Mouse (Mus musculus) midbrain, postnatal 0 days (tissue): ENCODE data around the gene Fgfr1op. TPM values are rescaled to one million over a fixed set of nuclear protein-coding genes. Genes with fewer than 3 reads are reported as not detected.
"Not testable (repeated sequence)": the region's sequence is repeated elsewhere in the genome, so short reads cannot be mapped to it uniquely, and the experiment has no call there.

ENCODE experiments used
- ATAC-seq: fragments of 200-750 bp; cut with Nextera tagmentation; 2 replicates; pipeline ENCODE4 v1.8.0; 2017; ENCODE audit warnings: moderate number of reproducible peaks, mild to moderate bottlenecking, moderate TSS enrichment, moderate library complexity; ENCODE audit not compliant: low FRiP score
- DNase-seq: peaks from one replicate; pipeline ENCODE4 v3.0.0-alpha.2; 2015; ENCODE audit warnings: low spot score
- H3K27ac ChIP-seq: fragments of 300-500 bp; sonication (generic); 2 replicates; pipeline ENCODE4 v1.5.1; 2014; ENCODE audit warnings: low read depth, mild to moderate bottlenecking, low read length, mixed read lengths
- H3K27me3 ChIP-seq: fragments of 300-500 bp; sonication (generic); 2 replicates; pipeline ENCODE4 v1.6.1; 2014; ENCODE audit warnings: low read length, control low read depth, mixed read lengths; ENCODE audit not compliant: insufficient read depth
- H3K36me3 ChIP-seq: fragments of 300-500 bp; sonication (generic); 2 replicates; pipeline ENCODE4 v1.6.1; 2014; ENCODE audit warnings: low read length, control low read depth, mixed read lengths; ENCODE audit not compliant: insufficient read depth
- H3K4me1 ChIP-seq: fragments of 300-500 bp; sonication (generic); 2 replicates; pipeline ENCODE4 v1.6.1; 2014; ENCODE audit warnings: mild to moderate bottlenecking, control low read depth, antibody characterized with exemption, low read length, mixed read lengths; ENCODE audit not compliant: insufficient read depth
- H3K4me2 ChIP-seq: fragments of 300-500 bp; sonication (generic); 2 replicates; pipeline ENCODE4 v1.6.1; 2014; ENCODE audit warnings: low read depth, mild to moderate bottlenecking, low read length, mixed read lengths; ENCODE audit not compliant: poor library complexity, severe bottlenecking
- H3K4me3 ChIP-seq: fragments of 300-500 bp; sonication (generic); 2 replicates; pipeline ENCODE4 v1.5.1; 2014; ENCODE audit warnings: low read depth, mild to moderate bottlenecking, low read length, moderate library complexity
- H3K9ac ChIP-seq: fragments of 300-500 bp; sonication (generic); replicated peaks from 2 replicates; pipeline ENCODE4 v1.6.1; 2014; ENCODE audit warnings: mild to moderate bottlenecking, low read length, moderate library complexity, mixed read lengths; ENCODE audit not compliant: poor library complexity, severe bottlenecking
- H3K9me3 ChIP-seq: fragments of 300-500 bp; sonication (generic); 2 replicates; pipeline ENCODE4 v1.6.1; 2016; ENCODE audit warnings: low read length, control low read depth
- WGBS: fragments of 180-500 bp; shearing (Covaris S2); extraction: QIAGEN DNeasy Blood & Tissue Kit; methylation state at CpG from one replicate; pipeline ENCODE4 v1.1.7; 2014; 5-methylcytosine and 5-hydroxymethylcytosine counted together
- polyA plus RNA-seq: library from polyadenylated mRNA; unstranded; fragments of >200 nt; fragmentation: Nextera tagmentation; extraction: Ambion mirVana; gene quantifications from 2 replicates; pipeline ENCODE4 v1.2.1, GENCODE M21; 2015
- total RNA-seq: library from RNA; depleted of rRNA; stranded (reverse); fragments of >200 nt; gene quantifications from 2 replicates; pipeline ENCODE4 v1.2.3, GENCODE M21; 2014

Gene Fgfr1op
- total and polyA plus RNA-seq, 2 experiments from 2014 or later = 13.2 to 16.6 TPM

DNA sequence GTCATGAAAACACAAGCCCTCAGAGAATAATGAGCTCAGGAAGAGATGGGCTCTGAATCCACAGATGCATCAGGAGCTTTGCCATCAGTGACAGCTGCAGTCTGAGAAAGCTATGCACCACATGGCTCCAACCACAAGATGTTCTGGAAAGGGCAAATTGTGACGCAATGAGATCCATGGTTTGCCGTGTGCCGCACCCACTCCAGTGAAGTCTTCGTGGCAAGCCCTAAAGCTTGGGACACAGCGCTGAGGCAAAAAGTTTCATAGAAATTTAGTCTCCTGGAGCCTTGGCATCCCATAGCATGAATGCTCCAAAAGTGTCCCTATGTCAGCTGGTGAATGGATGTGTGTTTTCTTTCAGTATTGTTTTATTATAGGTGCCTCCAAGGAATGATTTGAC lies 27.2 kb upstream of the Fgfr1op start:
- not testable (repeated sequence) for H3K27ac ChIP-seq, H3K9me3 ChIP-seq, ATAC-seq, H3K27me3 ChIP-seq, DNase-seq, H3K4me3 ChIP-seq, H3K36me3 ChIP-seq, H3K4me1 ChIP-seq, H3K9ac ChIP-seq, H3K4me2 ChIP-seq
- WGBS = 97% methylated on average over 5 of the region's 5 CpGs

DNA sequence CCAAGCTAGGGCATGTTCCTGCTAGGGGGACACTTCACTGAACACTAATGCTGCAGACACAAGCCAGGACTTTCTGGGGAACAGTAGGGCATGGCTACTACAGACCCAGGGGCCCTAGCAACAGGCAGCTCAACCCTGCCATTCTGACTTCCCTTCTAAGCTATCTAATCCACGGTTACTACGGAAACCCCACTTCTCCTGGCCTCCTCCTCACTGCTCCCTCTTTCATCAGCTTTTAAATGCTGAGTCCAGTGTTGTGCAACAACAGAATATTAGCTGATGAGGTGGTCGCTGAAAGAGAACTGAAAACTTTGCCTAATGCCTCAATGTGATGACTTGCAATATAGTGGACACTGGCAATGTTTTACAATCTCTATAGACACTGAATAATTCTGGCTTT lies 25.1 kb upstream of the Fgfr1op start:
- not testable (repeated sequence) for H3K4me1 ChIP-seq, H3K27me3 ChIP-seq, H3K36me3 ChIP-seq, H3K9me3 ChIP-seq, H3K9ac ChIP-seq, H3K4me2 ChIP-seq, H3K4me3 ChIP-seq, ATAC-seq, H3K27ac ChIP-seq, DNase-seq
- 31% methylated on average over 3 of the region's 3 CpGs for WGBS

DNA sequence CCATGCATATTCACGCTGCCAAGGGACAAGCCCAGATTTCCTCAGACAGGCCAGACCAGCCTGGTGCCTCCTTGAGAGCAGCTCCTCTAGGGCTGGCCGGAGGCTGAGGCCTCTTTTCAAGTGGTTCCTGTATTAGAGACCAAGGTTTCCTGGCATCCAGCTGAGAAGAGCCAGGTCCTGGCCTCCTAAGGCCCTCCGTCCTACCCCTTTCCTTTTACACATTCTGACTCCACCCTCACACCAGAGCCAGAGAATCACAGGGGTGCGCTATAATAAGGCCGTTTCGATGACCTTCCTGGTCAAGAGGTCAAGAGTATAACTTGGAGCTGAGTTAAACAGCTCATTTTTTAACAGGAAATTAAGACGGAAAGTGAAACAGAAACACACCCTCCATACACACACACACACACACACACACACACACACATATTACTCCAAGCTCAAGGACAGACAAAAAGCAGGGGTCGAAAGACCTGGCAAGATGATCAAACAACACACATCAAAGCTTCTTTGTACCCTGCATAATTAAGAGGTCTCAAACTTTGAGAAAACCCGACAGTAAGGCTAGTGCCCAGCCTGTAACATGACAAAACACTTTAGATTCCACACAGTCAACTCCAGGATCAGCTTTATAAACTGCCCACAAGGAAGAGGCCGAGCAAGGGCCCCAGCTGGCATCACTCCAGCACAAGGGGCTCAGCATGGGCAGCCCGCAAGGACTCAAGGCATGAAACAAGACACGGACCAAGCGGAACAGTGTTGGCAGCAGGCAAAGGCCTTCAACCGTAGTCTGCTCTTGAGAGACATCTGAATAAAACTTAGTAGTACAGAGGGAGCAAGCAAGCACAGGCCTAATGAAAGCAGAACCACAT lies 21.3 kb upstream of the Fgfr1op start:
- not testable (repeated sequence) for H3K4me2 ChIP-seq, H3K4me1 ChIP-seq, H3K9ac ChIP-seq, H3K27ac ChIP-seq, H3K4me3 ChIP-seq, H3K27me3 ChIP-seq, ATAC-seq, H3K36me3 ChIP-seq, H3K9me3 ChIP-seq
- DNase-seq = peak; percentile 30
- WGBS = 48% methylated on average over 12 of the region's 14 CpGs

DNA sequence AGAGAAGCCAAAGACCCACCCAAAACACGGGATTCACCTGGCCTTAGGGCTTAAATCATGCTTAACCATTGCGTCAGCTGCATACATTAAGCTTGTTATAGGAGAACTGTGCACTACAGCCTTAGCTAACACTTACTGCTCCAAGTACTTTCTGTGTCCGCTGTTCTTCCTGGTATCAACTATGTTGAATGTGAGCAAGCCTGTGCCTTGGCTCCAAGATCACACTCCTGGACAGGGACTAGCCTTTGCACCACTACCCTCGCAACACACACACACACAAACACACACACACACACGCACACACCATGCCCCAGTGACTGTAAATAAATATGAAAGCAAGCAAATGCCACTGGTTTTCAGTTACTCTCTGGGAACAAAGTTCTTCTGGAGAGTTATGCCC lies 18.4 kb upstream of the Fgfr1op start:
- not testable (repeated sequence) for DNase-seq, H3K9me3 ChIP-seq, H3K4me1 ChIP-seq, H3K27ac ChIP-seq, ATAC-seq, H3K36me3 ChIP-seq, H3K27me3 ChIP-seq, H3K9ac ChIP-seq
- H3K4me3 ChIP-seq = peak overlapping the region; percentile 40
- WGBS = 27% methylated on average over 5 of the region's 5 CpGs
- H3K4me2 ChIP-seq = peak overlapping the region; percentile 53

DNA sequence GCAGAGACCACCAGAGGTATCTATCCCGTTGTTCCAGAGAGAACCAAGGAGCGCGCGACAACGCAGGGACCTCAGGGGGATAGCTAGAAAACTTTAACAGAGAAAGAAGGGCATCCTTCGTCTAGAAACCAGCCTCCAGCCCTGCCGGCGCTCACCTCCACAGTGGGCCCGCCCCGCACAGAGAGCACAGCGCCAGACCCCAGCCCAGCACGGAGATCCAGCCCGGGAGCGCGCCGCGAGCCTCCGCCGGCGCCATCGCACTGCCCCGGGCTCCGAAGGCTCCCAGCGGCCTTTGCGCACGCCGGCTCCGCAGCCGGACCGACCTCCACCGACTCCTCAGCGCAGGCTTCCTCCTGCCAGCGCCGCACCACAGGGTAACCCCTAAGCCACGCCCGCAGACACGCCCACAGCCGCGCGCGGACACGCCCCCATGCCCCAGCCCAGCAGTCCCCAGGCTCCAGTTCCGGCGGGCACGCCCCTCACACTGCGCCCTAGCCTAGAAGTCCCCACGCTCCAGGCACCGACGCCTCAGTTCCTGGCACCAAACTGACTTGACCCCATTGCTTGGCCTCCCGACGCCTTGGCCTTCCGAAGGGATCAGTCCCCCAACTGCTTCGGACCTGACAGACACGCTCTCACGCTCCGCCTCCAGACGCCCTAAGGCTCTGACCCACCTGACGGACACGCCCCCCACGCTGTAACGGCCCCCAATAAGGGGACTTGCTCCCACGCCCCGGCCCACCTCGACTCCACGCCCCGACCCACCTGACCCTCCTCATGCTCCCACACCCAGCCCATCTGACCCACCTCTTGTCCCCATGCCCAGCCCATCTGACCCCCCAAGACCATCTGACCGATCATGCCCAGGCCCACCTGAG lies 17.6 kb upstream of the Fgfr1op start, which contains the start of the genes Gm49673 and Rnaset2a:
TSS of gene Gm49673 (minus strand) at position 350 of the 878 bp plus-strand sequence.
TSS of gene Rnaset2a (minus strand) at position 659 of the 878 bp plus-strand sequence.
- H3K27me3 ChIP-seq, H3K36me3 ChIP-seq, H3K4me1 ChIP-seq, H3K27ac ChIP-seq, H3K9me3 ChIP-seq, H3K9ac ChIP-seq, DNase-seq: not testable (repeated sequence)
- WGBS = under 1% methylated on average over 41 of the region's 67 CpGs
- peak within 1 kb of the TSS; percentile 53 for H3K4me2 ChIP-seq
- H3K4me3 ChIP-seq = peak within 1 kb of the TSS; percentile 40
- ATAC-seq = peak; percentile 92

DNA sequence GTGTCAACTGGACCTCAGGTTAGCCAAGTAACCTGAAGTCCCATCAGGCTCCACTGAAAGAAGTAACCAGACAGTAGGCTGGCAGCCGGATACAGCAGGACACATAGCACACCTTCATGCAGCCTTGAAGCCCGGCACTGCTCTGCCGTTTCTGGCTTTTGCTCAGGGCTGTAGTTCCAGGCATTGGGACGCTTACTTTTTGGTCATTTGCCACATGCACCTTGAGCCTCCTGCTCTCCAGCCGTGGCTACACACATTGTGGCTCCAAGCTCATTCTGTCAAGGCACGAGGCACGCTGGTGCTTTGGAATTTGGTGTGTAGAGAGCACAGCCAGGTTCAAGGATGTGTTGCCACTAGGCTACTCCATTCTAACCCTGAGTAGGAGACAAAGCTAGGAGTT lies 10.3 kb upstream of the Fgfr1op start:
- H3K36me3 ChIP-seq, ATAC-seq, H3K9ac ChIP-seq, H3K4me2 ChIP-seq, H3K27me3 ChIP-seq, H3K4me1 ChIP-seq, H3K9me3 ChIP-seq, H3K4me3 ChIP-seq, DNase-seq, H3K27ac ChIP-seq: not testable (repeated sequence)
- 85% methylated on average over 6 of the region's 7 CpGs for WGBS

DNA sequence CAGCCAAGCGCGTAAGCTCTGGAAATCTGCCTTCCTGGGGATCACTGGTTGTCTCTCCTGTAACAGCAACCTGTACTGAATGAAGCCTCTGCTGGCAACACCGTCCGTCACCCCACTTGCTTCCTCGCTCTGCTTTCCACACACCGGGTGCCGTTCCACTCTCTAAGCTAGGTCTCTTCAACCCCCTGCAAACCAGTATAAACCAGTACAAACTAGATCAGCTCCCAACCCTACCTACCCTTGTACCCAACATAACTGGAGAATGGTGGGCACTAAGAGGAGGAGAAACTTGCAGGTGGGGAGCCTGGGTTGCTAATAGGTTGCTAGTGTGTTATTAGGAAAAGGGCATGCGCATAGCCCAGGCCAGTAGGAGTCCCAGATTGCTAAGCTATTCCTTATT lies 9.3 kb upstream of the Fgfr1op start:
- not testable (repeated sequence) for H3K27ac ChIP-seq, H3K9ac ChIP-seq, ATAC-seq, H3K27me3 ChIP-seq, H3K4me3 ChIP-seq, DNase-seq, H3K4me1 ChIP-seq, H3K36me3 ChIP-seq, H3K4me2 ChIP-seq, H3K9me3 ChIP-seq
- WGBS = no CpG with 5 or more reads among the region's 8 CpGs

DNA sequence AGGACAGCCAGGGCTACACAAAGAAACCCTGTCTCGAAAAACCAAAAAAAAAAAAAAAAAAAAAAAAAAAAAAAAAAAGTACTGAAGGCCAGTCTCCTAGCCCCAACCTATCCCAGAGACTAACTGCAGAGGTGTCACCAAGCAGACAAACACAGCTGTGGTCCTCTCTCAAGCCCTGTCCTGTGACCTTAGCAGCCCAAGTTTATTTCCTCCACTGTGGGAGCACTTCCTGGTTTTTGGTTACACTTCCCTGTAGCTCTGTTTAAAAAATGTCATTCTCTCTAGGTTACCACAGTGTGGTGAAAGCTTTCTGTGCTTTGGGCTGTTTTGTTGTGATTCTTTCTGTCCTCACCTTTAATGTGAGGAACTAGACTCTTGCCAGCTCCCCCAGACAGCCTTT lies 6.7 kb upstream of the Fgfr1op start:
- ATAC-seq, H3K4me2 ChIP-seq, H3K27me3 ChIP-seq, H3K4me3 ChIP-seq, DNase-seq, H3K4me1 ChIP-seq, H3K36me3 ChIP-seq, H3K9me3 ChIP-seq, H3K27ac ChIP-seq, H3K9ac ChIP-seq: not testable (repeated sequence)
- WGBS = no CpG with 5 or more reads among the region's 1 CpGs
